Comparison of ENCODE assay signal across 27 mouse cellular contexts in genomic region chr12:9156794-9157193, GRCm38 (mm10).
DNase-seq lines count a peak whose midpoint lies in the region; ATAC-seq and TF ChIP-seq lines count a peak whose summit lies in the region.
"Had no signal": no experiment of that assay in that cellular context is flagged by ENCODE, and none has a peak within 500 bp of the region (broad histone marks: within the 10 kb centered on the region; RNA-seq: fewer than 3 reads in every experiment).

No protein-coding gene starts in this region.

- H3K4me1 ChIP-seq in kidney, embryonic 16.5 days (ENCODE audit: insufficient read depth, low read length), result no peaks in the 10 kb centered on the region
- H3K4me1 ChIP-seq in embryonic fibroblast, embryonic 13.5 days (ENCODE audit: control insufficient read depth, insufficient read depth, low read length), result peaks cover 8% of the 10 kb centered on the region; the same call in 1 of the 2 replicates
- H3K4me1 ChIP-seq: embryonic facial prominence, embryonic 10.5 days; forebrain, embryonic 10.5 days; forebrain, embryonic 13.5 days; heart, embryonic 12.5 days; heart, embryonic 15.5 days had no signal

- peak; percentile 6 for DNase-seq in kidney, adult 9 months
- peak; percentile 18 for DNase-seq in Muller cell, postnatal 12 days (ENCODE audit: inconsistent ontology term)
- DNase-seq in gastrocnemius, postnatal 36 days, result no peak
- DNase-seq in ovary, adult 18-20 months (ENCODE audit: low spot score), result no peak
- DNase-seq: adrenal gland, adult 2 months; adrenal gland, postnatal 14 days; cerebellum, adult 11 months; cerebellum, adult 2 months; cerebellum, adult 9-11 months; cerebellum, postnatal 36 days; embryo, embryonic 11 days; gastrocnemius, postnatal 10 days; heart, adult 18-20 months; heart, postnatal 14 days; heart, postnatal 4 days had no signal

- H3K36me3 ChIP-seq in kidney, embryonic 16.5 days (ENCODE audit: insufficient read depth, low read length), result no peaks in the 10 kb centered on the region
- H3K36me3 ChIP-seq: embryonic facial prominence, embryonic 10.5 days; embryonic facial prominence, embryonic 13.5 days; forebrain, embryonic 10.5 days; heart, embryonic 12.5 days; heart, embryonic 15.5 days had no signal

- no peak overlapping the region for H3K9ac ChIP-seq in kidney, embryonic 16.5 days (replicated peaks; ENCODE audit: low read length)
- H3K9ac ChIP-seq: embryonic facial prominence, embryonic 13.5 days; forebrain, embryonic 13.5 days; heart, embryonic 12.5 days; heart, embryonic 15.5 days; hindbrain, embryonic 14.5 days had no signal

- no peak overlapping the region for H3K4me2 ChIP-seq in kidney, embryonic 16.5 days (replicated peaks; ENCODE audit: low read depth, low read length)
- H3K4me2 ChIP-seq: embryonic facial prominence, embryonic 13.5 days; forebrain, embryonic 13.5 days; heart, embryonic 12.5 days; heart, embryonic 15.5 days; hindbrain, embryonic 14.5 days had no signal

- no peak overlapping the region for H3K27ac ChIP-seq in kidney, embryonic 16.5 days (ENCODE audit: low read length)
- peak overlapping the region; percentile 39 for H3K27ac ChIP-seq in embryonic fibroblast, embryonic 13.5 days (ENCODE audit: insufficient read depth, low read length)
- H3K27ac ChIP-seq: embryonic facial prominence, embryonic 10.5 days; embryonic facial prominence, embryonic 13.5 days; forebrain, embryonic 10.5 days; forebrain, embryonic 13.5 days; heart, embryonic 15.5 days; hindbrain, embryonic 14.5 days; hindbrain, postnatal 0 days had no signal

- no peaks in the 10 kb centered on the region for H3K27me3 ChIP-seq in kidney, embryonic 16.5 days (ENCODE audit: insufficient read depth, low read length)
- H3K27me3 ChIP-seq: embryonic facial prominence, embryonic 13.5 days; forebrain, embryonic 13.5 days; heart, embryonic 12.5 days; heart, embryonic 15.5 days had no signal

- TF ChIP-seq POLR2A in embryonic fibroblast, embryonic 13.5 days (IDR thresholded peaks at IDR 0.05; ENCODE audit: low read depth, low read length), result no peak

- H3K4me3 ChIP-seq in kidney, embryonic 16.5 days (ENCODE audit: low read length), result no peak overlapping the region
- no peak overlapping the region for H3K4me3 ChIP-seq in embryonic fibroblast, embryonic 13.5 days (ENCODE audit: insufficient read depth, low read length)
- H3K4me3 ChIP-seq: embryonic facial prominence, embryonic 10.5 days; embryonic facial prominence, embryonic 13.5 days; forebrain, embryonic 10.5 days; forebrain, embryonic 13.5 days; heart, embryonic 12.5 days; heart, embryonic 15.5 days had no signal

- intact Hi-C loops in gastrocnemius, postnatal 36 days (cut with DNase I), result no loop called here

- no peak for ATAC-seq in kidney, embryonic 16.5 days (ENCODE audit: low FRiP score, low TSS enrichment)
- ATAC-seq: forebrain, embryonic 13.5 days; forebrain, embryonic 16.5 days; hindbrain, postnatal 0 days; inflammation-experienced regulatory T-cells, adult 6 months had no signal

- no peaks in the 10 kb centered on the region for H3K9me3 ChIP-seq in kidney, embryonic 16.5 days (ENCODE audit: low read length)
- H3K9me3 ChIP-seq: embryonic facial prominence, embryonic 10.5 days; embryonic facial prominence, embryonic 13.5 days; forebrain, embryonic 10.5 days; forebrain, embryonic 13.5 days; heart, embryonic 12.5 days; heart, embryonic 15.5 days had no signal

- no peak for TF ChIP-seq CTCF in embryonic fibroblast, embryonic 13.5 days (IDR thresholded peaks at IDR 0.05; ENCODE audit: borderline replicate concordance, insufficient read depth, low read length)

Comparison
In these comparisons a context has a peak if more than half of its experiments do, and no peak if none do; other contexts are left out.
1. DNase-seq: peak in kidney, adult 9 months (single experiment) and Muller cell, postnatal 12 days (single experiment); none in gastrocnemius, postnatal 36 days (0 of 2) and ovary, adult 18-20 months (single experiment).